Mouse (Mus musculus) midbrain, embryonic 14.5 days (tissue): ENCODE results near the gene Gm20388. TPM values are rescaled to one million over a fixed set of nuclear protein-coding genes. Genes with fewer than 3 reads are reported as not detected.

Source experiments
- ATAC-seq: fragments of 200-750 bp; cut with Nextera tagmentation; 2 replicates; pipeline ENCODE4 v1.8.0; 2017; ENCODE audit warnings: moderate number of reproducible peaks, moderate library complexity; ENCODE audit not compliant: low FRiP score, low TSS enrichment
- DNase-seq: peaks from one replicate; pipeline ENCODE4 v3.0.0-alpha.2; 2015
- H3K27ac ChIP-seq: fragments of 300-500 bp; sonication (generic); replicated peaks from 2 replicates; pipeline ENCODE4 v1.5.1; 2014; ENCODE audit warnings: mild to moderate bottlenecking, low read depth, low read length, moderate library complexity
- H3K27me3 ChIP-seq: fragments of 300-500 bp; sonication (generic); 2 replicates; pipeline ENCODE4 v1.6.1; 2014; ENCODE audit warnings: low read length, control low read depth, mixed read lengths; ENCODE audit not compliant: control insufficient read depth, insufficient read depth
- H3K36me3 ChIP-seq: fragments of 300-500 bp; sonication (generic); 2 replicates; pipeline ENCODE4 v1.6.1; 2014; ENCODE audit warnings: low read length, control low read depth; ENCODE audit not compliant: control insufficient read depth, insufficient read depth
- H3K4me1 ChIP-seq: fragments of 300-500 bp; sonication (generic); 2 replicates; pipeline ENCODE4 v1.6.1; 2014; ENCODE audit warnings: mild to moderate bottlenecking, antibody characterized with exemption, low read length, control low read depth; ENCODE audit not compliant: control insufficient read depth, insufficient read depth
- H3K4me2 ChIP-seq: fragments of 300-500 bp; sonication (generic); 2 replicates; pipeline ENCODE4 v1.6.1; 2014; ENCODE audit warnings: mild to moderate bottlenecking, low read length, moderate library complexity
- H3K4me3 ChIP-seq: fragments of 300-500 bp; sonication (generic); replicated peaks from 2 replicates; pipeline ENCODE4 v1.5.1; 2014; ENCODE audit warnings: low read depth, low read length
- H3K9ac ChIP-seq: fragments of 300-500 bp; sonication (generic); replicated peaks from 2 replicates; pipeline ENCODE4 v1.6.1; 2014; ENCODE audit warnings: mild to moderate bottlenecking, low read length, moderate library complexity
- H3K9me3 ChIP-seq: fragments of 300-500 bp; sonication (generic); 2 replicates; pipeline ENCODE4 v1.6.1; 2016; ENCODE audit warnings: low read length, control low read depth, mixed read lengths; ENCODE audit not compliant: control insufficient read depth
- WGBS: fragments of 180-500 bp; shearing (Covaris S2); extraction: QIAGEN DNeasy Blood & Tissue Kit; methylation state at CpG from one replicate; pipeline ENCODE4 v1.1.7; 2014; 5-methylcytosine and 5-hydroxymethylcytosine counted together
- polyA plus RNA-seq: library from polyadenylated mRNA; unstranded; fragments of >200 nt; fragmentation: Nextera tagmentation; extraction: Ambion mirVana; gene quantifications from 2 replicates; pipeline ENCODE4 v1.2.1, GENCODE M21; 2014

Gm20388 gene
- polyA plus RNA-seq, 1 experiment from 2014 or later: 4.1 TPM

DNA sequence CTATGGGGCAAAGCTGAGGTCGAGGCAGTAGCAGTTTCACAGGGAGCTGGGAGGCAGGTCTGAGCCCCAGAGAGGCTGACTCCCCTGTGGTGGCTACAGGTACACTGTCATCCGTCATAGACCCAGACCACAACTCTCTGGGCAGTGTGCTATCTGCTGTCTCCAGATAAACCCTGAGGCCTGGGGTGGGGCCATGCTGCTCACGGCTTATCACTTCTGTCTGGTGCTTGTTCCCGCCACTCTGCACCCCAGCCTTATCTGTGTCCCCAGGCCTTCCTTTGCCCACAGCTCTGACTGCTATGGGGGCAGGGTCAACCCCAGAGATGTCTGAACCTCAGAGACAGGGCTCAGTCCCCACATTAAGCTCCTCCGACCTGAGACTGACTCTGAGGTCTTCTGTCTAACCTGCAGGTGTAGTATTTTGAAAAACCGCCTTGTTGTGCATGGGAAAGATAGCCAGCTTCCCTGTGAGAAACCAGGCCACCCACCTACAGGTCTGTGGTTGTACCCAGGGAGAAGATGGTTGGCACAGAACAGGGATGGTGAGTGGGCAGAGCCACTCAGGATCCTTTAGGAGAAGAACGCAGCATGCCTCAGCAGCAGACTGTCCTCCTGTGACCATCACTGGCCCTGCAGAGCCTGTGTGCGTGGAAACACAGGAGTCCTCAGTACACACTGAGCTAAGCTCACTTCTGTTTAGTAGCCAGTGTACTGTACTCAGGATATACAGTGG, 461.2 kb downstream of the Gm20388 start:
- H3K4me1 ChIP-seq: peaks cover 34% of the 10 kb centered on the region
- no peak overlapping the region for H3K4me3 ChIP-seq
- H3K27ac ChIP-seq: no peak overlapping the region
- WGBS: 69% methylated on average over 8 of the region's 8 CpGs
- no peak overlapping the region for H3K9ac ChIP-seq
- H3K27me3 ChIP-seq: no peaks in the 10 kb centered on the region
- no peak overlapping the region for H3K4me2 ChIP-seq
- H3K36me3 ChIP-seq: no peaks in the 10 kb centered on the region
- no peaks in the 10 kb centered on the region for H3K9me3 ChIP-seq
- DNase-seq (no peak), ATAC-seq (no peak)

DNA sequence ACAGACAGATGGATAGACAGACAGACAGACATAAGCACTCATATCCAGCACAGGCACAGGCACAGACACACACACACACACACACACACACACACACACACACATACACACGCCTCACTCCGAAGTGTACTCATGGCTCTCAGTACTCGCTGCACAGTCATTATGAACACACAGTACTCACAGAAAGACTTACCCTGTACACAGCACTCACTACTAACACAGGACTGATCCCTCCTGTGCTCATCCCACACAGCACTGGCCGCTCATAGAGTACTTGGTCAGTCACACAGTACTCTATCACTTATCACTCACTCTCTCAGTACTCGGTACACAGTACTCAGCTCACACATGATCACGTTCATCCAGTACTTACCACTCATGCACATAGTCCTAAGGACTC, 462.0 kb downstream of the Gm20388 start:
- Histone ChIP-seq H3K27ac (no peak overlapping the region), H3K4me3 (no peak overlapping the region), H3K4me1 (peaks cover 42% of the 10 kb centered on the region), H3K4me2 (no peak overlapping the region), H3K9me3 (no peaks in the 10 kb centered on the region), H3K27me3 (no peaks in the 10 kb centered on the region), H3K36me3 (no peaks in the 10 kb centered on the region), H3K9ac (no peak overlapping the region)
- ATAC-seq: no peak
- 90% methylated on average over 6 of the region's 6 CpGs for WGBS
- no peak for DNase-seq

DNA sequence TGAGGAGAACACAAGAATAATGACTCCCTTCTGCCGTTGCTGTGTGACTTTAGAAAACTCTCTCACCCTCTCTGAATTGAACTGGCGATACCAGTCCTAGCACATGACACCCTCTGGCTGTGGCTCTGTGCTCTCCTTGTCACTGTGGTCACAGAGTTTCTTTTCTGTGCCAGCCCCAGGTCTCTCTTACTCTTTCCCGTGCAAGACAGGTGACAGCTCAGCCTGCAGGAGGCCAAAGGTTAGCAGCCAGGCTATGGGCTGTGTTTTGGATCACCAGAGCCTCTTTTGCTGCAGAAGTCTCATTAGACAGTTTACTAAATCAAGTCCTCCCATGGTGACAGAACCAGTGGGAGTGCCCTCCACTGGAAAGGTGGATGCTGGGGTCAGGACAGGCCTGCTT, 463.0 kb downstream of the Gm20388 start:
- Histone ChIP-seq H3K4me3 (no peak overlapping the region), H3K36me3 (no peaks in the 10 kb centered on the region), H3K4me2 (no peak overlapping the region), H3K27ac (no peak overlapping the region), H3K9ac (no peak overlapping the region), H3K4me1 (peaks cover 51% of the 10 kb centered on the region), H3K9me3 (no peaks in the 10 kb centered on the region), H3K27me3 (no peaks in the 10 kb centered on the region)
- DNase-seq: no peak
- 81% methylated on average over 3 of the region's 3 CpGs for WGBS
- no peak for ATAC-seq

DNA sequence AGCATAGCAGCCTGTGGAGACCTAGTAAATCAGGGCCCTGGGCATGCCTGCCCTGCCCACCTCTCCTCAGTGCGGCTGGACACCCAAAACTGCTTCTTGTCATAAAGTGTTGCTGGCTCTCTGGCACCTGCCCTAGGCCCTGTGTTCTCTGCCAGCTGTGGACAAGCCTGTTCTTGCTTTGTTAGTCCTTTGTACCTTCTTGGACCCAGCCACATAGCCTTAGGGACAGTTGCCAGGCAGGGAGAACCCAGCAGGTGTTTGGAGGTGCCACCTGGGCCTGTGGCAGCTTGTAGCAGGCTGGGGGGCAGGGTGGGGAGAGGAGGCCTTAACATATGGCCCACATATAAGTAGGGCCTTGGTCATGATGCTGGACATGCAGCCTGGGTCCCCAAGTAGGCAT, 463.4 kb downstream of the Gm20388 start:
- Histone ChIP-seq H3K36me3 (no peaks in the 10 kb centered on the region), H3K27me3 (no peaks in the 10 kb centered on the region), H3K4me1 (peaks cover 50% of the 10 kb centered on the region), H3K27ac (peak overlapping the region; percentile 46; the same call in 1 of the 2 replicates), H3K4me2 (no peak overlapping the region), H3K9me3 (no peaks in the 10 kb centered on the region), H3K9ac (no peak overlapping the region), H3K4me3 (no peak overlapping the region)
- DNase-seq (no peak), ATAC-seq (no peak)
- WGBS: 100% methylated on average over 1 of the region's 1 CpGs

DNA sequence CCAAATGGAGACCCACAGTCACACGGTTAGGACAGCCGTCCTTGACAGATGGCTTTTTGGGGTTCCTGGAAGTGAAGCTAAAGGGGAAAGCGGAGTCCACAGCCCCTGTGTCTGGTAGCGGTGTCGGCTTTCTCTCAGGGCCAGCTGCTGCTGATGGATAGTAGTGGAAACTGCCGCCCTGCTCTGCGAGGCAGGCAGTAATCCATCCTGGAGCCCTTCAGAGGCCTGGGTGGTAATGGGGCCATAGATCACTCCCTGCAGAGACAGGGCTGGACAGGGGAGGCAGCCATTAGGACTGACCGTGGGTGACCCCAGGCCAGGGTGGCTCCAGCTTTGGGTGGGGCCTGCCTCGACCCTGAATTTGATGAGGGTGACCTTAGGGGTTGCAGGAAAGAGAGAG, 463.9 kb downstream of the Gm20388 start:
- 36% methylated on average over 9 of the region's 9 CpGs for WGBS
- Histone ChIP-seq H3K27me3 (no peaks in the 10 kb centered on the region), H3K4me2 (no peak overlapping the region), H3K4me3 (no peak overlapping the region), H3K4me1 (peaks cover 48% of the 10 kb centered on the region), H3K9ac (no peak overlapping the region), H3K27ac (peak overlapping the region; percentile 46), H3K36me3 (no peaks in the 10 kb centered on the region), H3K9me3 (no peaks in the 10 kb centered on the region)
- DNase-seq: no peak
- ATAC-seq: no peak

DNA sequence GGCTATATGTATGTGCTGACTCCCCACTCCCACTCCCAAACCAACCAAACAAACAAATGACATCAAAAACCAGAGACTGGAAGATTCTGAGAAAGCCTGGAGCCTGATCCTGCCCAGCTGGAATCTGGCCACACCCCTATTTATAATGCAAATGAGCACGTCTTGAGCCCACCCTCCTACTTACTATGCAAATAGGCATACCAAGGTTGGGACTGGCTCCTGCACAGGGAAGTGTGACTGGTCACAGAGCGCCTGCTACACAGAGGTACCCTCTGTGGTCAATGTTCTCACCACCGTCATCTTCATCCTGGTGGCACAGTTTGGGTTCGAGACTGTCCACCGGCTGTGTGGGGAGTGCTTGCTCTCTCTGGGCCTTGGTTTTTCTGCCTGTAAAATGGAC, 464.5 kb downstream of the Gm20388 start:
- H3K9ac ChIP-seq: no peak overlapping the region
- peak overlapping the region; percentile 46; the same call in 1 of the 2 replicates for H3K27ac ChIP-seq
- peaks cover 48% of the 10 kb centered on the region for H3K4me1 ChIP-seq
- H3K36me3 ChIP-seq: no peaks in the 10 kb centered on the region
- DNase-seq (peak; percentile 69), ATAC-seq (peak; percentile 58; the same call in 1 of the 2 replicates)
- 28% methylated on average over 5 of the region's 5 CpGs for WGBS
- H3K27me3 ChIP-seq: no peaks in the 10 kb centered on the region
- H3K4me3 ChIP-seq: no peak overlapping the region
- H3K4me2 ChIP-seq: no peak overlapping the region
- no peaks in the 10 kb centered on the region for H3K9me3 ChIP-seq

DNA sequence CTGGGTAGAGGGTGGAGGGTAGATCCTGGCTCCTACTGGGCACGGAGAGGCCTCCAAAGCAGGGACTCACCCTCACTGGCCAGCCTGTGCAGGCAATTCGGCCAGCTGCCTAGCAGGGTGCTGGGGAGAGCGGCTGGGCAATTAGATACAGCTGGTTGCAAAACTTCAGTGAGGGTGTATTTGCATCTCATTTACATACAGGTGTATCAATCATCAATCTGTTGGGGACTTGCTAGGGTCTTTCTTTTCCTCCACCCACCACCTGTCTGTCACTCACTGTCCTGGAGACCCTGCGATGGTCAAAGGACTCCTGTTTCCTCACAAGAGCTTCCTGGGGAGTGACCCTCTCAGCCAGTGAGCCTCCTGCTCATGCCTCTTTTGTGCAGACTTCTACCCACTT, 465.6 kb downstream of the Gm20388 start:
- H3K4me1 ChIP-seq: peaks cover 55% of the 10 kb centered on the region
- no peaks in the 10 kb centered on the region for H3K27me3 ChIP-seq
- H3K27ac ChIP-seq: peak overlapping the region; percentile 49
- WGBS: 13% methylated on average over 4 of the region's 4 CpGs
- H3K9ac ChIP-seq: no peak overlapping the region
- H3K4me3 ChIP-seq: no peak overlapping the region
- DNase-seq (no peak), ATAC-seq (no peak)
- H3K36me3 ChIP-seq: no peaks in the 10 kb centered on the region
- H3K9me3 ChIP-seq: no peaks in the 10 kb centered on the region
- no peak overlapping the region for H3K4me2 ChIP-seq

DNA sequence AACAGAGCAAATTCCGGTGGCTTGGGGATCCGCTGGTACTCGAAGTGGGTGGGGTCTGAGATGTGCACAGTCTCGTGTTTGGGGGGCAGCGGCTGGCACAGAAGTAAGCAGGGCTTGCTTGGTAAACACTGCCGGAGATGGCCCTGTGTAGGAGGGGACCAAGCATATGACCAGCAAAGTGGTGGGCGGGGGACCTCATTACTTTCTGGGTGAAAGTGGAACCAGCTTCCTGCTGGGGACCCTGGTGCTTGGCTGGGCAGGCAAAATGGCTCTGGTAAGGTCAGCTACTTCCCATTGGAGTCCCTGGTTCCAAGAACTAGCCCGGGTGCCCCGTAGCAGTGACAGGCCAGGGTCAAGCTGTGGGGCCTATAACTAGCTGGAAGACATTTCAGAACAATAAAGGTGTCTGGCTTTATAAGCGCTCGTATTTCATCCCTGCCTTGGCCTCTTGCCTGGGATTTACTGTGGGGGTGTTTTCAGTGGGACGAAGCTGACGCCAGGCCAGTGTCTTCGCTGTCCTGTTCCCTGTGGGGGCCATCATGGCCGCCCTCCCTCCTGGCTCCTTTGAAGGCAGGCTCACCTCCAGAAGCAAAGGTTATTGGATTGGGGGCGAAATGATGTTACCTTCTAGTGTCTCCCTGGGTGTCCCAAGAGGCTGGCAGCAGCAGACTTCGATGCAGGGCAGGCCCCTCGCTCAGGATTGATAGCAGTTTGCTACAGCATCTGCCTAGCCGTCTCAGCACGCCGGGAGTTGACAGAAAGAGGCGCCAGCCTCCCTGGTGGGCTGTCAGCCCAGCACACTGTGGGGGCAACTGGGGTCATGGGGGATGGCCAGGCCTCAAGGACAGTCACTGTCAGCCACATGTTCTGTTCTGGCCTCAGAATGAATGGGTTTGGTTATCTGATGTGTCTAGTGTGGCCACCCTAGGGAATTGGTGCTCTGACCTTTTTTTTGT, 466.5 kb downstream of the Gm20388 start:
- Histone ChIP-seq H3K27me3 (no peaks in the 10 kb centered on the region), H3K4me3 (no peak overlapping the region), H3K36me3 (no peaks in the 10 kb centered on the region), H3K4me1 (peaks cover 58% of the 10 kb centered on the region), H3K27ac (peak overlapping the region; percentile 49; the same call in 1 of the 2 replicates), H3K9me3 (no peaks in the 10 kb centered on the region), H3K4me2 (no peak overlapping the region), H3K9ac (no peak overlapping the region)
- ATAC-seq: no peak
- 46% methylated on average over 22 of the region's 22 CpGs for WGBS
- DNase-seq: no peak
